Mouse (Mus musculus): ENCODE results near the gene Zfp62. TPM values are rescaled to one million over a fixed set of nuclear protein-coding genes. Genes with fewer than 3 reads are reported as not detected.

Zfp62 gene
- total and polyA plus RNA-seq, 2 experiments from 2014 or later = 25.6 to 26.6 TPM

- H3K9ac ChIP-seq (replicated peaks; ENCODE audit: low read length, poor library complexity, severe bottlenecking) = no peak overlapping the region
- 73% methylated on average over 2 of the region's 2 CpGs for WGBS
- no peak for ATAC-seq (ENCODE audit: low FRiP score)
- H3K27ac ChIP-seq (ENCODE audit: low read depth, low read length) = no peak overlapping the region
- no peak for TF ChIP-seq CTCF (IDR thresholded peaks at IDR 0.05)
- no peaks in the 10 kb centered on the region for H3K4me1 ChIP-seq (ENCODE audit: insufficient read depth, low read length)
- no peaks in the 10 kb centered on the region for H3K27me3 ChIP-seq (ENCODE audit: insufficient read depth, low read length)
- no peaks in the 10 kb centered on the region for H3K9me3 ChIP-seq (ENCODE audit: low read length)
- H3K4me2 ChIP-seq (ENCODE audit: low read depth, low read length, poor library complexity, severe bottlenecking) = no peak overlapping the region
- no peaks in the 10 kb centered on the region for H3K36me3 ChIP-seq (ENCODE audit: insufficient read depth, low read length)
- no peak for DNase-seq (ENCODE audit: low spot score)
- no peak overlapping the region for H3K4me3 ChIP-seq (ENCODE audit: low read depth, low read length)
Observed at GRCm38 (mm10) chr11:49237532-49237931, 34.4 kb downstream of the Zfp62 start.

- Histone ChIP-seq H3K4me2 (ENCODE audit: low read depth, low read length, poor library complexity, severe bottlenecking) (no peak overlapping the region), H3K4me1 (ENCODE audit: insufficient read depth, low read length) (no peaks in the 10 kb centered on the region; the same call in 1 of the 2 replicates), H3K27ac (ENCODE audit: low read depth, low read length) (no peak overlapping the region), H3K9ac (replicated peaks; ENCODE audit: low read length, poor library complexity, severe bottlenecking) (no peak overlapping the region), H3K27me3 (ENCODE audit: insufficient read depth, low read length) (no peaks in the 10 kb centered on the region), H3K36me3 (ENCODE audit: insufficient read depth, low read length) (no peaks in the 10 kb centered on the region), H3K9me3 (ENCODE audit: low read length) (no peaks in the 10 kb centered on the region), H3K4me3 (ENCODE audit: low read depth, low read length) (no peak overlapping the region)
- no peak for TF ChIP-seq CTCF (IDR thresholded peaks at IDR 0.05)
- 93% methylated on average over 1 of the region's 1 CpGs for WGBS
- DNase-seq (ENCODE audit: low spot score) = no peak
- no peak for ATAC-seq (ENCODE audit: low FRiP score)
Observed at GRCm38 (mm10) chr11:49240310-49240709, 37.2 kb downstream of the Zfp62 start.

GRCm38 (mm10) chr11:49240874-49241273 lies 37.8 kb downstream of the Zfp62 start:
- H3K4me3 ChIP-seq (ENCODE audit: low read depth, low read length) = no peak overlapping the region
- H3K27me3 ChIP-seq (ENCODE audit: insufficient read depth, low read length) = no peaks in the 10 kb centered on the region
- H3K4me1 ChIP-seq (ENCODE audit: insufficient read depth, low read length) = no peaks in the 10 kb centered on the region; the same call in 1 of the 2 replicates
- DNase-seq (ENCODE audit: low spot score) = no peak
- WGBS = 80% methylated on average over 4 of the region's 4 CpGs
- H3K9me3 ChIP-seq (ENCODE audit: low read length) = no peaks in the 10 kb centered on the region
- no peak overlapping the region for H3K4me2 ChIP-seq (ENCODE audit: low read depth, low read length, poor library complexity, severe bottlenecking)
- no peak for ATAC-seq (ENCODE audit: low FRiP score)
- H3K36me3 ChIP-seq (ENCODE audit: insufficient read depth, low read length) = no peaks in the 10 kb centered on the region
- H3K9ac ChIP-seq (replicated peaks; ENCODE audit: low read length, poor library complexity, severe bottlenecking) = no peak overlapping the region
- H3K27ac ChIP-seq (ENCODE audit: low read depth, low read length) = no peak overlapping the region
- TF ChIP-seq CTCF (IDR thresholded peaks at IDR 0.05) = no peak

- Histone ChIP-seq H3K9me3 (ENCODE audit: low read length) (no peaks in the 10 kb centered on the region), H3K36me3 (ENCODE audit: insufficient read depth, low read length) (no peaks in the 10 kb centered on the region), H3K9ac (replicated peaks; ENCODE audit: low read length, poor library complexity, severe bottlenecking) (no peak overlapping the region), H3K4me2 (ENCODE audit: low read depth, low read length, poor library complexity, severe bottlenecking) (no peak overlapping the region), H3K4me3 (ENCODE audit: low read depth, low read length) (no peak overlapping the region), H3K4me1 (ENCODE audit: insufficient read depth, low read length) (peaks cover 4% of the 10 kb centered on the region; the same call in 1 of the 2 replicates), H3K27ac (ENCODE audit: low read depth, low read length) (no peak overlapping the region), H3K27me3 (ENCODE audit: insufficient read depth, low read length) (no peaks in the 10 kb centered on the region)
- WGBS = 33% methylated on average over 1 of the region's 1 CpGs
- ATAC-seq (ENCODE audit: low FRiP score) (no peak), DNase-seq (ENCODE audit: low spot score) (no peak)
- no peak for TF ChIP-seq CTCF (IDR thresholded peaks at IDR 0.05)
Observed at GRCm38 (mm10) chr11:49241471-49241870, 38.4 kb downstream of the Zfp62 start.

- Histone ChIP-seq H3K4me2 (ENCODE audit: low read depth, low read length, poor library complexity, severe bottlenecking) (peak overlapping the region; percentile 62), H3K27ac (ENCODE audit: low read depth, low read length) (peak overlapping the region; percentile 78), H3K9ac (replicated peaks; ENCODE audit: low read length, poor library complexity, severe bottlenecking) (peak overlapping the region; percentile 75; the same call in 1 of the 2 replicates), H3K27me3 (ENCODE audit: insufficient read depth, low read length) (no peaks in the 10 kb centered on the region), H3K4me1 (ENCODE audit: insufficient read depth, low read length) (peaks cover 4% of the 10 kb centered on the region; the same call in 1 of the 2 replicates), H3K36me3 (ENCODE audit: insufficient read depth, low read length) (no peaks in the 10 kb centered on the region), H3K4me3 (ENCODE audit: low read depth, low read length) (peak overlapping the region; percentile 60), H3K9me3 (ENCODE audit: low read length) (no peaks in the 10 kb centered on the region)
- 20% methylated on average over 11 of the region's 11 CpGs for WGBS
- no peak for TF ChIP-seq CTCF (IDR thresholded peaks at IDR 0.05)
- peak; percentile 2; the same call in 1 of the 2 replicates for ATAC-seq (ENCODE audit: low FRiP score)
- peak; percentile 21 for DNase-seq (ENCODE audit: low spot score)
Observed at GRCm38 (mm10) chr11:49242944-49243626, 40.0 kb downstream of the Zfp62 start.

Measured in midbrain, postnatal 0 days (tissue).